Mouse (Mus musculus) ES-Bruce4 (cell line): ENCODE results near the gene Slc6a21.

Experiments used
- CTCF ChIP-seq: IDR thresholded peaks from one replicate; pipeline ENCODE4 v1.8.1; 2011; ENCODE audit warnings: low read depth, low read length
- EP300 ChIP-seq: IDR thresholded peaks from 2 replicates; pipeline ENCODE4 v1.6.1; 2011; ENCODE audit warnings: low read depth, low read length; ENCODE audit not compliant: insufficient read depth
- POLR2A ChIP-seq: IDR thresholded peaks from one replicate; pipeline ENCODE4 v1.8.1; 2011; ENCODE audit warnings: low read length; ENCODE audit not compliant: insufficient read depth

DNA sequence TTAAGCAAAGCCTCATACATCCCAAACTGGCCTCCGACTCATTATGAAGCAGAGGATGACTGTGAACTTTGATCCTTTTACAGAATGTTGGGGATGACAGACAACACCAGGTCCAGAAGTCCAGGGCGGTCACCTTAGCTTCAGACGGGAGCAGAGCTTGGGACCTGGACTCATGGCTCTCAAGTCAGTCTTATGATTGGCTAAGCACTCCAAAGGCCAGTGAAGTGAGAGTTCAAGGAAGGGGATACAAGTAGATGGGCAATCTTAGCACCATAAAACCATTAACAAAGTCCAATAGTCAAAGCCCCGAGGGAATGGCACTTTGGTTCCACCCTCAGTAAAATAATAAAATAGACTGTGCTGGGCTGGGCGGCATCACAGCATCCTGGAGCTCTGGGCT, 45.8 kb downstream of the Slc6a21 start:
- no peak for TF ChIP-seq POLR2A
- no peak for TF ChIP-seq CTCF
- no peak for TF ChIP-seq EP300
